Mouse (Mus musculus) embryo, embryonic 10 days (tissue): ENCODE data around the gene Gm37240.
"Not testable (repeated sequence)": the region's sequence is repeated elsewhere in the genome, so short reads cannot be mapped to it uniquely, and the experiment has no call there.

Source experiments
- DNase-seq: peaks from one replicate; pipeline ENCODE4 v3.0.0-alpha.2; 2015; ENCODE audit warnings: low spot score

The Gm37240 gene

GRCm38 (mm10) chr3:85573216-85573863, 314.0 kb downstream of the Gm37240 start:
- DNase-seq, result no peak

GRCm38 (mm10) chr3:85572502-85572901, 314.8 kb downstream of the Gm37240 start:
- DNase-seq, result not testable (repeated sequence)

- DNase-seq, result peak; percentile 82
Observed at GRCm38 (mm10) chr3:85571276-85571675, 316.0 kb downstream of the Gm37240 start.

GRCm38 (mm10) chr3:85564603-85565002, 322.7 kb downstream of the Gm37240 start:
- no peak for DNase-seq

GRCm38 (mm10) chr3:85553731-85554277, 333.5 kb downstream of the Gm37240 start:
- no peak for DNase-seq

- DNase-seq, result no peak
Observed at GRCm38 (mm10) chr3:85551352-85551751, 336.0 kb downstream of the Gm37240 start.

- no peak for DNase-seq
Observed at GRCm38 (mm10) chr3:85550312-85550711, 337.0 kb downstream of the Gm37240 start.

GRCm38 (mm10) chr3:85543652-85544051, 343.7 kb downstream of the Gm37240 start:
- DNase-seq, result peak; percentile 58

- no peak for DNase-seq
Observed at GRCm38 (mm10) chr3:85542765-85543164, 344.6 kb downstream of the Gm37240 start.

- no peak for DNase-seq
Observed at GRCm38 (mm10) chr3:85535621-85536520, 351.4 kb downstream of the Gm37240 start.

GRCm38 (mm10) chr3:85535042-85535441, 352.3 kb downstream of the Gm37240 start:
- no peak for DNase-seq

GRCm38 (mm10) chr3:85532376-85532775, 354.9 kb downstream of the Gm37240 start:
- no peak for DNase-seq

GRCm38 (mm10) chr3:85530601-85531161, 356.6 kb downstream of the Gm37240 start:
- no peak for DNase-seq

- no peak for DNase-seq
Observed at GRCm38 (mm10) chr3:85521311-85521907, 365.9 kb downstream of the Gm37240 start.

- no peak for DNase-seq
Observed at GRCm38 (mm10) chr3:85518668-85519067, 368.6 kb downstream of the Gm37240 start.

- DNase-seq, result no peak
Observed at GRCm38 (mm10) chr3:85518072-85518471, 369.2 kb downstream of the Gm37240 start.

- DNase-seq, result no peak
Observed at GRCm38 (mm10) chr3:85516739-85517396, 370.4 kb downstream of the Gm37240 start.

GRCm38 (mm10) chr3:85514700-85515099, 372.6 kb downstream of the Gm37240 start:
- DNase-seq, result peak; percentile 12

GRCm38 (mm10) chr3:85508717-85509279, 378.5 kb downstream of the Gm37240 start:
- no peak for DNase-seq

- DNase-seq, result no peak
Observed at GRCm38 (mm10) chr3:85500096-85500495, 387.2 kb downstream of the Gm37240 start.

- DNase-seq, result no peak
Observed at GRCm38 (mm10) chr3:85496146-85496545, 391.2 kb downstream of the Gm37240 start.
